Mouse (Mus musculus): ENCODE data around the gene 1700008O03Rik. TPM values are rescaled to one million over a fixed set of nuclear protein-coding genes. Genes with fewer than 3 reads are reported as not detected.

Gene 1700008O03Rik
- polyA plus RNA-seq, 1 experiment from 2014 or later: 1.4 TPM

- ATAC-seq (replicated peaks; ENCODE audit: insufficient number of reproducible peaks, low FRiP score, low TSS enrichment, low read depth) (no peak), DNase-seq (ENCODE audit: low spot score) (no peak)
- no peak overlapping the region for H3K4me2 ChIP-seq (ENCODE audit: low read depth, low read length)
These were observed 6.7 kb upstream of the 1700008O03Rik start for GRCm38 (mm10) chr7:44392341-44392740.

GRCm38 (mm10) chr7:44391831-44392230, 6.2 kb upstream of the 1700008O03Rik start:
- Histone ChIP-seq H3K4me2 (ENCODE audit: low read depth, low read length) (no peak overlapping the region), H3K36me3 (replicated peaks; ENCODE audit: control insufficient read depth, insufficient read depth, low read depth, low read length) (no peaks in the 10 kb centered on the region), H3K27me3 (ENCODE audit: control insufficient read depth, insufficient read depth, low read length) (no peaks in the 10 kb centered on the region), H3K9ac (replicated peaks; ENCODE audit: low read length) (no peak overlapping the region), H3K4me1 (ENCODE audit: control insufficient read depth, insufficient read depth, low read length) (no peaks in the 10 kb centered on the region), H3K27ac (replicated peaks; ENCODE audit: low read depth, low read length) (no peak overlapping the region), H3K4me3 (ENCODE audit: low read depth, low read length) (no peak overlapping the region), H3K9me3 (replicated peaks; ENCODE audit: control insufficient read depth, low read length) (no peaks in the 10 kb centered on the region)
- ATAC-seq (replicated peaks; ENCODE audit: insufficient number of reproducible peaks, low FRiP score, low TSS enrichment, low read depth) (no peak), DNase-seq (ENCODE audit: low spot score) (no peak)
- WGBS: 88% methylated on average over 4 of the region's 4 CpGs

More at GRCm38 (mm10) chr7:44392341-44392740, 6.7 kb upstream of the 1700008O03Rik start:
- no peaks in the 10 kb centered on the region for H3K9me3 ChIP-seq (replicated peaks; ENCODE audit: control insufficient read depth, low read length)
- H3K27ac ChIP-seq (replicated peaks; ENCODE audit: low read depth, low read length): no peak overlapping the region
- H3K36me3 ChIP-seq (replicated peaks; ENCODE audit: control insufficient read depth, insufficient read depth, low read depth, low read length): no peaks in the 10 kb centered on the region
- 79% methylated on average over 14 of the region's 14 CpGs for WGBS
- no peaks in the 10 kb centered on the region; the same call in 1 of the 2 replicates for H3K27me3 ChIP-seq (ENCODE audit: control insufficient read depth, insufficient read depth, low read length)
- H3K9ac ChIP-seq (replicated peaks; ENCODE audit: low read length): no peak overlapping the region
- no peaks in the 10 kb centered on the region for H3K4me1 ChIP-seq (ENCODE audit: control insufficient read depth, insufficient read depth, low read length)
- H3K4me3 ChIP-seq (ENCODE audit: low read depth, low read length): no peak overlapping the region

GRCm38 (mm10) chr7:44384716-44385059, 932 bp downstream of the 1700008O03Rik start:
- H3K4me2 ChIP-seq (ENCODE audit: low read depth, low read length): peak overlapping the region; percentile 92
- ATAC-seq (replicated peaks; ENCODE audit: insufficient number of reproducible peaks, low FRiP score, low TSS enrichment, low read depth): peak; percentile 54
- no peak overlapping the region for H3K27ac ChIP-seq (replicated peaks; ENCODE audit: low read depth, low read length)
- H3K4me3 ChIP-seq (ENCODE audit: low read depth, low read length): peak overlapping the region; percentile 50
- WGBS: under 1% methylated on average over 17 of the region's 17 CpGs
- H3K4me1 ChIP-seq (ENCODE audit: control insufficient read depth, insufficient read depth, low read length): no peaks in the 10 kb centered on the region; the same call in 1 of the 2 replicates
- DNase-seq (ENCODE audit: low spot score): no peak
- no peaks in the 10 kb centered on the region for H3K36me3 ChIP-seq (replicated peaks; ENCODE audit: control insufficient read depth, insufficient read depth, low read depth, low read length)
- H3K9ac ChIP-seq (replicated peaks; ENCODE audit: low read length): peak overlapping the region; percentile 50; the same call in 1 of the 2 replicates
- H3K27me3 ChIP-seq (ENCODE audit: control insufficient read depth, insufficient read depth, low read length): 0 out of 2 replicates have a peak, but pooled peaks cover 4% of the 10 kb centered on the region
- H3K9me3 ChIP-seq (replicated peaks; ENCODE audit: control insufficient read depth, low read length): no peaks in the 10 kb centered on the region

GRCm38 (mm10) chr7:44383980-44384715, 1.5 kb downstream of the 1700008O03Rik start, which contains the start of gene Syt3:
Gene Syt3 (plus strand): TSS chr7:44384102.
- WGBS: under 1% methylated on average over 20 of the region's 33 CpGs
- Histone ChIP-seq H3K27me3 (ENCODE audit: control insufficient read depth, insufficient read depth, low read length) (0 out of 2 replicates have a peak, but pooled peaks cover 4% of the 10 kb centered on the region), H3K36me3 (replicated peaks; ENCODE audit: control insufficient read depth, insufficient read depth, low read depth, low read length) (no peaks in the 10 kb centered on the region), H3K4me3 (ENCODE audit: low read depth, low read length) (peak within 1 kb of the TSS; percentile 50), H3K4me1 (ENCODE audit: control insufficient read depth, insufficient read depth, low read length) (no peaks in the 10 kb centered on the region; the same call in 1 of the 2 replicates), H3K9me3 (replicated peaks; ENCODE audit: control insufficient read depth, low read length) (no peaks in the 10 kb centered on the region), H3K9ac (replicated peaks; ENCODE audit: low read length) (peak within 1 kb of the TSS; percentile 55), H3K4me2 (ENCODE audit: low read depth, low read length) (peak within 1 kb of the TSS; percentile 92), H3K27ac (replicated peaks; ENCODE audit: low read depth, low read length) (no peak within 1 kb of the TSS)
- ATAC-seq (replicated peaks; ENCODE audit: insufficient number of reproducible peaks, low FRiP score, low TSS enrichment, low read depth) (peak; percentile 84), DNase-seq (ENCODE audit: low spot score) (peak; percentile 86)

- ATAC-seq (replicated peaks; ENCODE audit: insufficient number of reproducible peaks, low FRiP score, low TSS enrichment, low read depth): no peak
- 79% methylated on average over 12 of the region's 12 CpGs for WGBS
- H3K4me2 ChIP-seq (ENCODE audit: low read depth, low read length): no peak overlapping the region
- no peaks in the 10 kb centered on the region for H3K9me3 ChIP-seq (replicated peaks; ENCODE audit: control insufficient read depth, low read length)
- H3K9ac ChIP-seq (replicated peaks; ENCODE audit: low read length): no peak overlapping the region
- no peaks in the 10 kb centered on the region; the same call in 1 of the 2 replicates for H3K4me1 ChIP-seq (ENCODE audit: control insufficient read depth, insufficient read depth, low read length)
- no peaks in the 10 kb centered on the region for H3K36me3 ChIP-seq (replicated peaks; ENCODE audit: control insufficient read depth, insufficient read depth, low read depth, low read length)
- no peak for DNase-seq (ENCODE audit: low spot score)
- H3K4me3 ChIP-seq (ENCODE audit: low read depth, low read length): no peak overlapping the region
- H3K27me3 ChIP-seq (ENCODE audit: control insufficient read depth, insufficient read depth, low read length): 0 out of 2 replicates have a peak, but pooled peaks cover 4% of the 10 kb centered on the region
- H3K27ac ChIP-seq (replicated peaks; ENCODE audit: low read depth, low read length): no peak overlapping the region
These were observed 3.1 kb downstream of the 1700008O03Rik start for GRCm38 (mm10) chr7:44382541-44382940.

- DNase-seq (ENCODE audit: low spot score) (no peak), ATAC-seq (replicated peaks; ENCODE audit: insufficient number of reproducible peaks, low FRiP score, low TSS enrichment, low read depth) (no peak)
- H3K4me1 ChIP-seq (ENCODE audit: control insufficient read depth, insufficient read depth, low read length): no peaks in the 10 kb centered on the region
- H3K27me3 ChIP-seq (ENCODE audit: control insufficient read depth, insufficient read depth, low read length): no peaks in the 10 kb centered on the region
- no peak overlapping the region for H3K4me2 ChIP-seq (ENCODE audit: low read depth, low read length)
- H3K36me3 ChIP-seq (replicated peaks; ENCODE audit: control insufficient read depth, insufficient read depth, low read depth, low read length): no peaks in the 10 kb centered on the region
- 65% methylated on average over 4 of the region's 4 CpGs for WGBS
- H3K4me3 ChIP-seq (ENCODE audit: low read depth, low read length): no peak overlapping the region
- H3K27ac ChIP-seq (replicated peaks; ENCODE audit: low read depth, low read length): no peak overlapping the region
- no peaks in the 10 kb centered on the region for H3K9me3 ChIP-seq (replicated peaks; ENCODE audit: control insufficient read depth, low read length)
- no peak overlapping the region for H3K9ac ChIP-seq (replicated peaks; ENCODE audit: low read length)
These were observed 7.3 kb downstream of the 1700008O03Rik start for GRCm38 (mm10) chr7:44378290-44378689.

- no peak overlapping the region for H3K4me3 ChIP-seq (ENCODE audit: low read depth, low read length)
- 53% methylated on average over 3 of the region's 3 CpGs for WGBS
- no peak overlapping the region for H3K27ac ChIP-seq (replicated peaks; ENCODE audit: low read depth, low read length)
These were observed 9.8 kb downstream of the 1700008O03Rik start for GRCm38 (mm10) chr7:44375793-44376192.

GRCm38 (mm10) chr7:44375207-44375606, 10.4 kb downstream of the 1700008O03Rik start:
- DNase-seq (ENCODE audit: low spot score) (peak; percentile 10), ATAC-seq (replicated peaks; ENCODE audit: insufficient number of reproducible peaks, low FRiP score, low TSS enrichment, low read depth) (no peak)
- Histone ChIP-seq H3K4me3 (ENCODE audit: low read depth, low read length) (peak overlapping the region; percentile 56), H3K36me3 (replicated peaks; ENCODE audit: control insufficient read depth, insufficient read depth, low read depth, low read length) (no peaks in the 10 kb centered on the region), H3K4me1 (ENCODE audit: control insufficient read depth, insufficient read depth, low read length) (no peaks in the 10 kb centered on the region), H3K9ac (replicated peaks; ENCODE audit: low read length) (no peak overlapping the region; the same call in 1 of the 2 replicates), H3K27me3 (ENCODE audit: control insufficient read depth, insufficient read depth, low read length) (no peaks in the 10 kb centered on the region), H3K4me2 (ENCODE audit: low read depth, low read length) (peak overlapping the region; percentile 84), H3K9me3 (replicated peaks; ENCODE audit: control insufficient read depth, low read length) (no peaks in the 10 kb centered on the region), H3K27ac (replicated peaks; ENCODE audit: low read depth, low read length) (no peak overlapping the region)
- 5% methylated on average over 10 of the region's 10 CpGs for WGBS

More at GRCm38 (mm10) chr7:44375793-44376192, 9.8 kb downstream of the 1700008O03Rik start:
- Histone ChIP-seq H3K9me3 (replicated peaks; ENCODE audit: control insufficient read depth, low read length) (no peaks in the 10 kb centered on the region), H3K4me2 (ENCODE audit: low read depth, low read length) (no peak overlapping the region), H3K4me1 (ENCODE audit: control insufficient read depth, insufficient read depth, low read length) (no peaks in the 10 kb centered on the region), H3K27me3 (ENCODE audit: control insufficient read depth, insufficient read depth, low read length) (no peaks in the 10 kb centered on the region), H3K9ac (replicated peaks; ENCODE audit: low read length) (no peak overlapping the region), H3K36me3 (replicated peaks; ENCODE audit: control insufficient read depth, insufficient read depth, low read depth, low read length) (no peaks in the 10 kb centered on the region)
- DNase-seq (ENCODE audit: low spot score): no peak
- ATAC-seq (replicated peaks; ENCODE audit: insufficient number of reproducible peaks, low FRiP score, low TSS enrichment, low read depth): no peak
